Mouse (Mus musculus): ENCODE measurements around the gene Espn. TPM values are rescaled to one million over a fixed set of nuclear protein-coding genes. Genes with fewer than 3 reads are reported as not detected.

Espn gene
- polyA plus RNA-seq, 1 experiment: 0.48 TPM

DNA sequence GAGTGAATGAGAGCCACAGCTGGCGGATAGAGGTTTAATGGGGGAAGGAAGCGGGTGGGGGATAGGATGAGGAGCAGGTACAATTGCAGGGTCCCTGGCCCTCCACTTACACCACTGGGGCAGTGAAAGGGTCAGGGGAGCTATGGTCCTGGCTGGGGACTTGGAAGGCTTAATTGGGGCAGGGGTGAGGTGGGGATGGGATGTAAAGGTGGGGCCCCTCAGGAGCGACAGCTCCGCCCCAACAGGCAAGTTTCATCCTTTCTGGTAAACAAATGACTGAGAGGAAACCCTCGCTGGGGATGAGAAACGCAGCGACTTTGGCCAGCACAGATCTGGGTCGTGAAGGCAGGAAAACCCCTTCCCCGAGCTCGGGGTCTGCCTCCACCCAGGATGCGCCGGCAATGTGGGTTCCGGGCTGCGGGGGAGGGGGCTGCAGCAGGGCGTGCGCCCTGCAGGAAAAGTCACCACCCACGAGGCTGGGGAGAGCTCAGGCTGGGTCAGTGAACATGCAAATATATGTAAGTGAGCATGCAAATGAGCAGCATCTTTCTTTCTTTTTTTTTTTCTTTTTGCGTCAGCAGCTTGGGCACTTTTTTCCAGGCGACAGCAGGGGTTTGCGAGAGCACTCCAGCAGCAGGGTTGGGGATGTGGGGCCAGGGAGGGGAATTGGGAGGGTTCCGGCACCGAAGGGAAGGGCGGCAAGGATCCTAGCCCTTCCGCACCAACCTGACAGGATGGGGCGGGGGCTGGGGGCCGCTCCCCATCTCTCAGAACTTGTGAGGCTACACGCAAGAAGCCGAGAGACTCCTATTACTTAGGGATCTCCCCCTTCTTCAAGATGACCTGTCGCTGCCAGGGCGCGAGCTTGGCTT is 31.6 kb downstream of the Espn start:
- TF ChIP-seq CTCF (IDR thresholded peaks at IDR 0.05; ENCODE audit: borderline replicate concordance, extremely low read depth, insufficient read depth, insufficient read length) (no peak), POLR2A (IDR thresholded peaks at IDR 0.05; ENCODE audit: borderline replicate concordance, extremely low read depth, insufficient read depth, insufficient read length, poor library complexity, severe bottlenecking) (no peak)
- DNase-seq (ENCODE audit: low read depth): no peak

- no peak for TF ChIP-seq POLR2A (IDR thresholded peaks at IDR 0.05; ENCODE audit: borderline replicate concordance, extremely low read depth, insufficient read depth, insufficient read length, poor library complexity, severe bottlenecking)
- TF ChIP-seq CTCF (IDR thresholded peaks at IDR 0.05; ENCODE audit: borderline replicate concordance, extremely low read depth, insufficient read depth, insufficient read length): peak; percentile 63; the same call in 1 of the 2 replicates
Observed at GRCm38 (mm10) chr4:152119396-152120292, 32.5 kb downstream of the Espn start.

DNA sequence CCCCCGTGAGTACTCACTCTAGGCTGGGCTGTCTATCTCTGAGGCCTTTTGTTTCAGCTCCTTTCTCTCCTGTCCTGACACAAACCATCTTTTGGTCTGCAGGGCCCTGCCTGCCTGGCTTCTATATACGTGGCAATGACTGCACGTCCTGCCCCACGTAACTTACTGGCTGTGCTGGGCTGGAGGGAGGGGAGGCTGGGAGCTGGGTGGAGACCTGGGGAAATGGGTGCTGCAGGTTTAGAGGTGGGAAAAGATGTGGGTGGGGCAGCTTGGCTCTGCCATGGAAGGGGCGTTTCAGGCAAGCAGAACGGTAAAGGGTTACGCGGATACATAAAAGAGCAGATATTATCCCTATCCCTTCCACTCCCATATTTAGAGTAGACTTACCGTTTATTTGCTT is 34.6 kb downstream of the Espn start:
- no peak for DNase-seq (ENCODE audit: low read depth)
- TF ChIP-seq POLR2A (IDR thresholded peaks at IDR 0.05; ENCODE audit: borderline replicate concordance, extremely low read depth, insufficient read depth, insufficient read length, poor library complexity, severe bottlenecking) (no peak), CTCF (IDR thresholded peaks at IDR 0.05; ENCODE audit: borderline replicate concordance, extremely low read depth, insufficient read depth, insufficient read length) (no peak)

More at GRCm38 (mm10) chr4:152119396-152120292, 32.5 kb downstream of the Espn start:
- DNase-seq (ENCODE audit: low read depth): no peak

- no peak for TF ChIP-seq POLR2A (IDR thresholded peaks at IDR 0.05; ENCODE audit: borderline replicate concordance, extremely low read depth, insufficient read depth, insufficient read length, poor library complexity, severe bottlenecking)
- no peak for TF ChIP-seq CTCF (IDR thresholded peaks at IDR 0.05; ENCODE audit: borderline replicate concordance, extremely low read depth, insufficient read depth, insufficient read length)
- no peak for DNase-seq (ENCODE audit: low read depth)
Observed at GRCm38 (mm10) chr4:152115921-152116612, 36.1 kb downstream of the Espn start, which contains the start of gene Tnfrsf25. TSS of gene Tnfrsf25 (plus strand) at chr4:152115934.

GRCm38 (mm10) chr4:152114080-152114479 is 38.1 kb downstream of the Espn start:
- TF ChIP-seq CTCF (IDR thresholded peaks at IDR 0.05; ENCODE audit: borderline replicate concordance, extremely low read depth, insufficient read depth, insufficient read length) (no peak), POLR2A (IDR thresholded peaks at IDR 0.05; ENCODE audit: borderline replicate concordance, extremely low read depth, insufficient read depth, insufficient read length, poor library complexity, severe bottlenecking) (no peak)
- DNase-seq (ENCODE audit: low read depth): no peak

DNA sequence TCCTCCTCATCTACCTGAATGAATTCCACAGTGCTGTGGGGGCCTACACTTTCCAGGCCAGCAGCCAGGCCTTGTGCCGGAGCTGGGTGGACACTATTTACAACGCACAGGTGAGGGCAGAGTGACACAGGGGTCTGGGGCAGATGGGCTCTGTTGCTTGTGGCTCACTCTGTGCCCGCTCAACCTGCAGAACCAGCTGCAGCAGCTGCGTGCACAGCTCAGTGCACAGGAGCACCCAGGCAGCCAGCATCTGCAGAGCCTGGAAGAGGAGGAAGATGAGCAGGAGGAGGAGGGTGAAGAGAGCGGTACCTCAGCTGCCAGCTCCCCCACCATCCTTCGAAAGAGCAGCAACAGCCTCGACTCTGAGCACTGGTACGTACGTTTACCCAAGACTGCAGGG is 39.8 kb downstream of the Espn start:
- no peak for DNase-seq (ENCODE audit: low read depth)
- TF ChIP-seq POLR2A (IDR thresholded peaks at IDR 0.05; ENCODE audit: borderline replicate concordance, extremely low read depth, insufficient read depth, insufficient read length, poor library complexity, severe bottlenecking): no peak
- TF ChIP-seq CTCF (IDR thresholded peaks at IDR 0.05; ENCODE audit: borderline replicate concordance, extremely low read depth, insufficient read depth, insufficient read length): no peak

GRCm38 (mm10) chr4:152110689-152111088 is 41.5 kb downstream of the Espn start:
- DNase-seq (ENCODE audit: low read depth): no peak

GRCm38 (mm10) chr4:152109509-152109908 is 42.7 kb downstream of the Espn start:
- TF ChIP-seq POLR2A (IDR thresholded peaks at IDR 0.05; ENCODE audit: borderline replicate concordance, extremely low read depth, insufficient read depth, insufficient read length, poor library complexity, severe bottlenecking): no peak
- no peak for TF ChIP-seq CTCF (IDR thresholded peaks at IDR 0.05; ENCODE audit: borderline replicate concordance, extremely low read depth, insufficient read depth, insufficient read length)
- no peak for DNase-seq (ENCODE audit: low read depth)

More at GRCm38 (mm10) chr4:152110689-152111088, 41.5 kb downstream of the Espn start:
- TF ChIP-seq CTCF (IDR thresholded peaks at IDR 0.05; ENCODE audit: borderline replicate concordance, extremely low read depth, insufficient read depth, insufficient read length) (no peak), POLR2A (IDR thresholded peaks at IDR 0.05; ENCODE audit: borderline replicate concordance, extremely low read depth, insufficient read depth, insufficient read length, poor library complexity, severe bottlenecking) (no peak)

DNA sequence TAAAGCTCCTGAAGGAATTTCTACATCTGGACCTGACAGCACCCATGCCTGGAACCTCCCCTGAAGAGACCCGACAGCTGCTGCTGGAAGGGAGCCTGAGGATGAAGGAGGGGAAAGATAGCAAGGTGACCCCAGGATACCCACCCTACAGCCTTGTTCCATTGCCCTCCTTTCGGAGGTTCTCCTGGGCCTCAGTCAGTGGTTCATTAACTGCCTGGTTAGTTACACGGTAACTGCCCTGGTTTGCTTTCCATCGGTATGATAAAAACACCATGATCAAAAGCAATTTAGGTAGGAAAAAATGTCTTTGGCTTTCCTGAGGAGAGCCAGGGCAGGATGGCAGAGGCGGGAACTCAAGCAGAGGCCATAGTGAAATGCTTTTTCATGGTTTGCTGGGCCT is 43.5 kb downstream of the Espn start:
- TF ChIP-seq CTCF (IDR thresholded peaks at IDR 0.05; ENCODE audit: borderline replicate concordance, extremely low read depth, insufficient read depth, insufficient read length) (no peak), POLR2A (IDR thresholded peaks at IDR 0.05; ENCODE audit: borderline replicate concordance, extremely low read depth, insufficient read depth, insufficient read length, poor library complexity, severe bottlenecking) (no peak)
- DNase-seq (ENCODE audit: low read depth): no peak

- DNase-seq (ENCODE audit: low read depth): peak; percentile 94
- no peak for TF ChIP-seq POLR2A (IDR thresholded peaks at IDR 0.05; ENCODE audit: borderline replicate concordance, extremely low read depth, insufficient read depth, insufficient read length, poor library complexity, severe bottlenecking)
- TF ChIP-seq CTCF (IDR thresholded peaks at IDR 0.05; ENCODE audit: borderline replicate concordance, extremely low read depth, insufficient read depth, insufficient read length): no peak
Observed at GRCm38 (mm10) chr4:152107971-152108509, 44.1 kb downstream of the Espn start.

Data from brain, embryonic 14.5 days (tissue).